Mouse (Mus musculus) neural tube, embryonic 13.5 days (tissue): ENCODE measurements at regions not wholly inside any gene's neighbourhood (a gene's known extent, or its start where the extent isn't known, plus 50 kb on each side); places are given as distances from the start of the nearest gene placed in this dataset.

Experiments used
- ATAC-seq: fragments of 200-750 bp; cut with Nextera tagmentation; 2 replicates; pipeline ENCODE4 v1.8.0; 2017; ENCODE audit warnings: low read depth, mild to moderate bottlenecking, moderate TSS enrichment, moderate library complexity
- H3K27ac ChIP-seq: fragments of 300-500 bp; sonication (generic); replicated peaks from 2 replicates; pipeline ENCODE4 v1.5.1; 2015; ENCODE audit warnings: moderate library complexity, mild to moderate bottlenecking, inconsistent platforms
- H3K27me3 ChIP-seq: fragments of 300-500 bp; sonication (generic); 2 replicates; pipeline ENCODE4 v1.6.1; 2015; ENCODE audit warnings: mild to moderate bottlenecking, inconsistent platforms
- H3K36me3 ChIP-seq: fragments of 300-500 bp; sonication (generic); 2 replicates; pipeline ENCODE4 v1.6.1; 2015; ENCODE audit warnings: mild to moderate bottlenecking, inconsistent platforms
- H3K4me1 ChIP-seq: fragments of 300-500 bp; sonication (generic); replicated peaks from 2 replicates; pipeline ENCODE4 v1.6.1; 2015; ENCODE audit warnings: inconsistent platforms
- H3K4me2 ChIP-seq: fragments of 300-500 bp; sonication (generic); 2 replicates; pipeline ENCODE4 v1.6.1; 2015; ENCODE audit warnings: inconsistent platforms, mild to moderate bottlenecking, moderate library complexity
- H3K4me3 ChIP-seq: fragments of 300-500 bp; sonication (generic); 2 replicates; pipeline ENCODE4 v1.5.1; 2015; ENCODE audit warnings: mild to moderate bottlenecking, inconsistent platforms
- H3K9ac ChIP-seq: fragments of 300-500 bp; sonication (generic); 2 replicates; pipeline ENCODE4 v1.6.1; 2015; ENCODE audit warnings: moderate library complexity, mild to moderate bottlenecking, inconsistent platforms
- H3K9me3 ChIP-seq: fragments of 300-500 bp; sonication (generic); 2 replicates; pipeline ENCODE4 v1.6.1; 2016; ENCODE audit warnings: inconsistent platforms
- WGBS: fragments of 180-500 bp; shearing (Covaris S2); methylation state at CpG from one replicate; pipeline ENCODE4 v1.1.7; 2015; 5-methylcytosine and 5-hydroxymethylcytosine counted together

DNA sequence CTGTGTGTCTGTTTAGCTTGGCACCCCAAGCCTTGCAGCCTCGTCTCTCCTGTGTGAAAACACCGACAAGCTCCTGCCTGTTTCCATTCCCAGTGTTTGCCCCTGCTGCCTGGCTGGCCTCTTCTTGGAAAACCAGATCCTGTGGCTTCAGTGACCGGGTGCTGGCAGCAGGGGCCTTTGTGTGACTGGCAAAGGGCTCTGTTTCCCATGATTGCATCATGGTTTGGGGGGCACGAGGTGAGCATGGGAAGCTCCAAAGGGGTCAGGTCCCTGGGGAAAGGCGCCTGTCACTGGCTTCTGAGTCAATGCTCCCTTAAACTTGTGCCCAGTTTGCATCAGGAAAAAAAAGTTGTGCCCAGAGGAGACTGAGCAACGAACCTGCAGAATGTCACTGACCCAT, 175.3 kb downstream of the Gadd45g start:
- Histone ChIP-seq H3K9me3 (no peaks in the 10 kb centered on the region), H3K27ac (no peak overlapping the region), H3K4me2 (no peak overlapping the region), H3K4me3 (no peak overlapping the region), H3K9ac (no peak overlapping the region), H3K36me3 (no peaks in the 10 kb centered on the region), H3K4me1 (peaks cover 55% of the 10 kb centered on the region), H3K27me3 (peaks cover 3% of the 10 kb centered on the region; the same call in 1 of the 2 replicates)
- no peak for ATAC-seq
- WGBS = 71% methylated on average over 6 of the region's 6 CpGs

DNA sequence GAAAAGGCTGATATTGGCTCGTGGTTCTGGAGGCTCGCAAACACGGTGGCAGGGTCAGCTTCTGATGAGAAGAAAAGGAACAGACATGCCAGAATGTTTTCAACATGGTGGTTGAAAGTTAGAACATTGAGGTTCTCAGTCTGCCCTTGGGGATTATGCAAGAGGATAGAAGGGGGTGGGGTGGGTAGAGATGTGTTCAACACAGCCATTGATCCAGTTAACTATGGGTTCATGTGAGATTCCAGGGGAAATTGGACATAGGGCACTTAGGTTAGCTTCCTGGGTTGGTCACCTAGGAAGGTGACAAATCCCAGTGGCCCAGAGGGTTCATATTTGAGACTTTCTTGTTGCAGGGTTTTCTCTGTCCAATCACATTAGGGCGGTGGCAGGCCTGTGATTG, 176.1 kb downstream of the Gadd45g start:
- no peaks in the 10 kb centered on the region for H3K9me3 ChIP-seq
- no peak overlapping the region for H3K4me2 ChIP-seq
- no peak for ATAC-seq
- 79% methylated on average over 4 of the region's 4 CpGs for WGBS
- no peaks in the 10 kb centered on the region for H3K27me3 ChIP-seq
- no peak overlapping the region for H3K27ac ChIP-seq
- peaks cover 54% of the 10 kb centered on the region for H3K4me1 ChIP-seq
- no peak overlapping the region for H3K4me3 ChIP-seq
- no peak overlapping the region for H3K9ac ChIP-seq
- H3K36me3 ChIP-seq = no peaks in the 10 kb centered on the region

DNA sequence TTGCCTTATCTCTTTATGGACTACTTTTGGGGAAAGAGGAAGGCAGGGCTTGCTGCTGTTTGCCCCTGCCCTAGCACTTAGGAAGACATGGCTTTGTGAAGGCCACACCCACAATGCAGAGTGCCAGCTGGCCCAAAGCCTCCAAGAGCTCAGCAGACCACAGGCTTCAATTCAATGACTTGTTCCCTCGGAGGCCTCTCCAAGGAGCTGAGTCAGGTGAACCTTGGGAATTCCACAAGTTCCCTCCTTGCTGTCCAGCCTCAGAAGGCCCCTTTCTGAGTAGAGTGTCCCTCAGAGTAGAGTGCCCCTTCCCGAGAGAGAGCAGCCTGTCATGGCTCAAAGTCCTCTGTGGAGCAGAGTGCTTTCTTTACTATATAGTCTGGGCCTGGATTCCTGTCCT, 177.9 kb downstream of the Gadd45g start:
- Histone ChIP-seq H3K4me2 (no peak overlapping the region), H3K9me3 (no peaks in the 10 kb centered on the region), H3K4me1 (peaks cover 48% of the 10 kb centered on the region), H3K27me3 (no peaks in the 10 kb centered on the region), H3K9ac (no peak overlapping the region), H3K36me3 (no peaks in the 10 kb centered on the region), H3K27ac (peak overlapping the region; percentile 79), H3K4me3 (no peak overlapping the region)
- WGBS = 36% methylated on average over 2 of the region's 2 CpGs
- ATAC-seq = no peak; the same call in 1 of the 2 replicates

DNA sequence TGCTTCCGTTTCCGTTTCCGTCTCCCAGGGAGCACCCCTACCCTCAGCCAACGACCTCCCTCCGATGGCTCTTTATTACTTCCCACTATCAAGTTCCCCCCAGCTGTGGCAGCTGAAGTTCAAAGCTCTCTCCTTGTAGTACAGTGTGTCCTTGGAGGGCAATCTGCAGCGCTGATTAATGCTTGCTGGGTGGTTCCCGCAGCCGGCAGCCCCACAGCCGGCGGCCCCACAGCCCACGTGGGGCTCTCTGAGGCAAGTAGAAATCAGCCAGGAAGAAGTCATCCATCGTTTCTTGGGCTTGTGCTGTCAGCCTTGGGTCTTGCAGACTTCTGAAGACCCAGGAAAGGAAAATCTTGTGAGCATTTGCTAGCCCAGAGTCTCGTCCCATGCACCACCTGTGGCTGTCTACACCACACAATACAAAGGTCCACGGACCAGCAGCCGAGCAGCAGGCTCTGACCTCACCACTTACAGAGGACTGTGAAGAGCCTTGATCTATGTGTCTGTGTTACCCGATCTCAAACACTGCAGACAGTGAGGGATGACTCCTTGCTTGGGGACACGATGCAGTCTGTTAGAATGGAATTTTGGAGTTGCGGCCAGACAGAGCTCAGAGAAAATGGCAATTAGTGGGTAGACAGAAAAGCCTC, 178.5 kb downstream of the Gadd45g start:
- 13% methylated on average over 18 of the region's 18 CpGs for WGBS
- no peaks in the 10 kb centered on the region for H3K36me3 ChIP-seq
- no peak overlapping the region for H3K9ac ChIP-seq
- no peaks in the 10 kb centered on the region for H3K27me3 ChIP-seq
- H3K9me3 ChIP-seq = no peaks in the 10 kb centered on the region
- H3K4me2 ChIP-seq = peak overlapping the region; percentile 30
- peak; percentile 62; the same call in 1 of the 2 replicates for ATAC-seq
- H3K4me3 ChIP-seq = no peak overlapping the region
- peak overlapping the region; percentile 79 for H3K27ac ChIP-seq
- peaks cover 48% of the 10 kb centered on the region for H3K4me1 ChIP-seq

DNA sequence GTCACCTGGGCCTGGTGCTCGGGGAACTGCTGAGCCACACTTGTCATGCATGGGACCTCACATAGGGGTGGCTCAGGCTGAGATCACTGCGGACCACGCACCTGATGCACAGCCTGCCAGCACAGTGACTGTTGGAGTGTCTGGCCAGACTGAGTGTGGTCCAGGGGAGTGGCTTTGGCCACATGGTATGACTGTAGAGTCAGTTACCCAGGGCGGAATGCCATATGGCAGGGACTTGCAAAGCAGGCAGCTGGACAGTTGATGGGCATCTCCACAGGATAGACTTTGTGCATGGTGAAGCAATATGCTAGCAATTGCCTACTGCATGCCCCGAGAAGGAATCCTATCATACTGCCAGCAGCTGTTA, 179.0 kb downstream of the Gadd45g start:
- H3K36me3 ChIP-seq = no peaks in the 10 kb centered on the region
- H3K27ac ChIP-seq = peak overlapping the region; percentile 79; the same call in 1 of the 2 replicates
- no peak overlapping the region for H3K4me2 ChIP-seq
- peaks cover 48% of the 10 kb centered on the region for H3K4me1 ChIP-seq
- 53% methylated on average over 5 of the region's 5 CpGs for WGBS
- H3K9me3 ChIP-seq = no peaks in the 10 kb centered on the region
- no peaks in the 10 kb centered on the region for H3K27me3 ChIP-seq
- H3K9ac ChIP-seq = no peak overlapping the region
- ATAC-seq = peak; percentile 13; the same call in 1 of the 2 replicates
- H3K4me3 ChIP-seq = no peak overlapping the region

DNA sequence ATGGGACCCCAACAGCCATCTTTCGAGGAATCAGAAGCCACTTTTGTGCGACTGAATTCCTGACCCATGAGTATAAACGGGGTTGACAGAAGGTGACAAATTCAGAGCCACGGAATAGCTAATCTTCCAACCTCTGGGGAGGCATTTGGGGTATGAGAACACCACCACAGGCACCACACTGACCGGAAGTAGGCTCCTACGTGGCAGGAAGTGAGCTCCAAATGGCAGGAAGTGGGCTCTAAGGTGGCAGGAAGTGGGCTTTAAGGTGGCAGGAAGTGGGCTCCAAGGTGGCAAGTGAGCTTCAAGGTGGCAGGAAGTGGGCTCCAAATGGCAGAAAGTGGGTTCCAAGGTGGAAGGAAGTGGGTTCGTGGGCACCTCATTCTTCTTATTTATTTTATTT, 179.8 kb downstream of the Gadd45g start:
- WGBS = 87% methylated on average over 7 of the region's 7 CpGs
- no peak for ATAC-seq
- Histone ChIP-seq H3K4me2 (no peak overlapping the region), H3K27me3 (no peaks in the 10 kb centered on the region), H3K4me1 (peaks cover 40% of the 10 kb centered on the region), H3K9ac (no peak overlapping the region), H3K27ac (no peak overlapping the region), H3K4me3 (no peak overlapping the region), H3K9me3 (0 out of 2 replicates have a peak, but pooled peaks cover 2% of the 10 kb centered on the region), H3K36me3 (no peaks in the 10 kb centered on the region)

DNA sequence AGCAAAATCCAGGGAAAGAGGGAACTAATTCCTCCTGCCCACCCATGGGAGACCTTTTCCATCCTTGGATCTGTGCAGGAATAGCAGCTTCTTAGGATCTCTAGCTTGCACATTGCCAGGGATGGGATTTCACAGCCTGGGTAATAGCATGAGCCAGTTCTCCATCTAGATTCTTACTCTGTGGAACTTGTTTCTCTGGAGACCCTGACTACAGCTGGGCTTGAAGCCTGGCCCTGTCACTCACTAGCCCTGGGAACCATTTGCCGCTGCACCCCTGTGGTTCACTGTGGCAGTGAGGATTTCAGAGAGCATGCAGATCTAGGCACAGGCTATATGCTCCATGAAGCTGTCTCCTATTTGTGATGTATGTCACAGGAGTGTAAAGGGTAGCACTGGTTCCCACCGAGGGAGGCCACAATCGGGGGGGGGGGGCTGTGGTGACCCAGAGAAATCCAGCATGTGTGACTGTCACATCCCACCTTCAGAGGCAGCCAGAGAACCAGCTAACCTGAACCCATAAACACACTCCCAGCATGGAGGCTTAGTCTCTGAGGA, 183.5 kb downstream of the Gadd45g start:
- ATAC-seq = no peak
- no peaks in the 10 kb centered on the region for H3K36me3 ChIP-seq
- H3K4me1 ChIP-seq = peaks cover 20% of the 10 kb centered on the region
- no peaks in the 10 kb centered on the region for H3K27me3 ChIP-seq
- H3K9me3 ChIP-seq = 0 out of 2 replicates have a peak, but pooled peaks cover 3% of the 10 kb centered on the region
- 43% methylated on average over 3 of the region's 3 CpGs for WGBS
- H3K27ac ChIP-seq = no peak overlapping the region
- H3K4me2 ChIP-seq = no peak overlapping the region
- no peak overlapping the region for H3K4me3 ChIP-seq
- no peak overlapping the region for H3K9ac ChIP-seq

DNA sequence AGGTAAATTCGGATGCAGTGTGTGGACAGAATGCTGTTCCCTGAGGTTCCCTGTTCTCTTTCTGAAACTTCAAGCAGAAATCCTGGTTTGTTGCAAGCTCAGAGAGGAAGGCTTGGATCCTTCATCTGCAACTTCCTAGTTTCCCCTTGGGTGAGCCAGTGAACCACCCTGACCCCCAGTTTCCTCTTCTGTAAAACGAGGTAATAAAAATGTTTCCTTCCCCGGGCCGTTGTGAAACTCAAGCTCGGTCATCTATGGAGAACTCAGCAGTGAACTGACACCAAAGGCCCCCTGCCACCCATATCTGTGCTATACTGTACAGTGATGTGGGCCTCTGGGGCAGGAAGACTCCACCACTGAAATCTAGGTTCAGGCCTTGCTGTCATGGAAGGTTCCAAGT, 185.0 kb downstream of the Gadd45g start:
- H3K9ac ChIP-seq = no peak overlapping the region
- ATAC-seq = no peak
- H3K9me3 ChIP-seq = 0 out of 2 replicates have a peak, but pooled peaks cover 3% of the 10 kb centered on the region
- peaks cover 8% of the 10 kb centered on the region for H3K4me1 ChIP-seq
- no peaks in the 10 kb centered on the region for H3K27me3 ChIP-seq
- no peaks in the 10 kb centered on the region for H3K36me3 ChIP-seq
- no peak overlapping the region for H3K27ac ChIP-seq
- no peak overlapping the region for H3K4me2 ChIP-seq
- H3K4me3 ChIP-seq = no peak overlapping the region
- WGBS = 59% methylated on average over 5 of the region's 5 CpGs

DNA sequence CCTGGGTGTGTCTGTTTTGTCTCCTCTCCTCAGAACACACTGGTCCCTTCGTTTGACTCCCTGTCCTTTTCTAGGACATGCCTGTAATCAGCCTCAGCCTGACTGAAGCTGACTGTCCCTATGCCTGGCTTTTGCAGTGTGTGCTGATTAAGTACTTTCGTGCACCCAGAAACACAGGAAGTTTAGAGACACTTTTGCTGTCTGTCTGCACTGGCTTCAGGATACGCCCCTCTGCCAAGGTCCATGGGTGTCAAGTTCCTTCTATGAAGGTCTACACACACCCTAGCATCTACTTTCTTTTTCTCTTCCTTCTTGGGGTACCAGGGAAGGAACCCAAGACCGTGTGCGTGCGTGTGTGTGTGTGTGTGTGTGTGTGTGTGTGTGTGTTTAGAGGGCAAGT, 189.3 kb downstream of the Gadd45g start:
- Histone ChIP-seq H3K27ac (no peak overlapping the region), H3K9me3 (0 out of 2 replicates have a peak, but pooled peaks cover 3% of the 10 kb centered on the region), H3K9ac (no peak overlapping the region), H3K36me3 (no peaks in the 10 kb centered on the region), H3K4me2 (no peak overlapping the region), H3K4me3 (no peak overlapping the region), H3K4me1 (peaks cover 14% of the 10 kb centered on the region), H3K27me3 (no peaks in the 10 kb centered on the region)
- ATAC-seq = no peak
- WGBS = 80% methylated on average over 6 of the region's 6 CpGs

DNA sequence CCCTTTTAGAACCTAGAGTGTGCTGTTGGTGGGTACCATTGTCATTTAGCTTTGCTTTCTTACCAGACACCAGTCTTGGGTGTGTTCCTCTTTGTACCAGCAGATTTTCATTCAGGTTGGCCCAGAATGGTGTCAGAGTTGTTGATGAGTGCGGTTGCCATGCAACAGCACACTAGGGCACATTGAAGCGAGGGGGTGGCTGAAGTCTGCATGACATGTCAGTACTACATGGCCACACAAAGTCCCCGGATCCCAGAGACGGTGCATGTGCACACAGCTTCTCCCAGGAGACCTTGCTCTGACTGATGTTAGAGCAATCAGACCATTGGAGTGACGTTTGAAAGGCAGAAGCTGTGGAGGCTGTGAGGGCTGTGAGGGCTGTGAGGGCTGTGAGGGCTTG, 189.9 kb downstream of the Gadd45g start:
- H3K9ac ChIP-seq = no peak overlapping the region
- no peaks in the 10 kb centered on the region for H3K27me3 ChIP-seq
- no peak overlapping the region for H3K4me2 ChIP-seq
- no peaks in the 10 kb centered on the region for H3K9me3 ChIP-seq
- H3K4me1 ChIP-seq = peaks cover 17% of the 10 kb centered on the region
- WGBS = 54% methylated on average over 5 of the region's 5 CpGs
- H3K4me3 ChIP-seq = no peak overlapping the region
- H3K36me3 ChIP-seq = no peaks in the 10 kb centered on the region
- H3K27ac ChIP-seq = no peak overlapping the region
- no peak for ATAC-seq

DNA sequence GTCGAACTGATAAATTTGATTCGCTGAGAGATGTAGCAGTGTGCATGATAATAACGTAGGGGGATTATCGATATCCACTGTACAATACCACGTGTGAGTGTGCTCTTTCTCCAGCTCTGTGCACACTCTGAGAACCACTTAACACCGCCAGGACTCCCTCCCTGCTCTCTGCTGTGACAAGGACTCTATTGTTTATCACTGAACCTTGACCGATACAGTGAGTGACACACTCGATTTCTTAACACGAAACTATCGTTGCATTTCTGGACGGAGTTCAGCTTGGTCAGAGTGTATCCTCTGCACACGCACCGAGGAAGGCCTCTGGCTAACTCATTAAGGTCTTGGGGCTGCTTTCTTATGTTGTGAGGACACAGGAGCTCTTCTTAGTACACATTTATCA, 190.7 kb downstream of the Gadd45g start:
- Histone ChIP-seq H3K27ac (no peak overlapping the region), H3K36me3 (no peaks in the 10 kb centered on the region), H3K4me2 (no peak overlapping the region), H3K4me3 (no peak overlapping the region), H3K27me3 (no peaks in the 10 kb centered on the region), H3K9ac (no peak overlapping the region), H3K9me3 (no peaks in the 10 kb centered on the region), H3K4me1 (peaks cover 26% of the 10 kb centered on the region)
- WGBS = 61% methylated on average over 13 of the region's 13 CpGs
- ATAC-seq = no peak

DNA sequence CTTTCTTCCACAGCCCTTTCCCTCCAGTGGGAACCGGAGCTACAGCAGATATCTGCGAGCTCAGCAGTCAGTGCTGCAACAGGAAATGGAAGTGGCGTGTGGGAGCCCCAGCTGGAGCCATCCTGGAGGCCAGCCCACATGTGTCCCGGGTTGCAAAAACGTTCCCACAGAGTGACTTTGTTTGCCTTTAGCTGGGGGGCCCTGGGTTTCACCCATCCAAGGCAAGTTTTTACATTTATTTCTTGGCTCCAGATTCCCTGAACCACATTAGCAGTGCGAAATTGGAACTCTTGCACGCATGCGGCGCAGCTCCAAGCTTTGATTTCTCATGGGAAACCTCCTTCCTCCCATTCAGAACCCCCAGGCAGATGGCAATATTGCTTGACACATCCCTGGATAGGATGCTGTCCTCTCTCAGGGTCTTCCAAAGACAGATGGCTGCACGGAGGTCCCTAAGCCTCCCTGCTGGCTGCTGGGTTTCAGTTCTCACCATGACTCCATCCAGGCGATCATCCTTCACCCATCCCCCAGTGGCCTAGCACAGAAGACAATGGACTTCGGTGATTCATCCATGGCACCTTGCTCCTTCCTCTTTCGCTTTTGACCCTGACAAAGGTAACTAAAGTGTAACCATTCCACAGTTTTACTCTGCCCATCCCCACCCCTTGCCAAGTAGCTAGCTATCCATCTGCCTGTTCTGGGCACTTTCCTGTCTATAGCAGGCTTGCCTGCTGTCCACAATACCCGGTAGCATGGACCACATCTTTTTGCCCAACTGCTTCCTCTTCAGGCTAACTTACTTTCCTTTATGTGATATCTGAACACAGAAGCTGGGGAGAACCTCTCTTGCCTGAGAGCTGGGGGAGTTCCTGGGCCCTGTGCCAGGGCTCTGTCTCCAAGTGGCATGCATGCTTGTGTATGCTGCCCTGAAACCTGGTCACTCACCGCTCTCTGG, 195.3 kb downstream of the Gadd45g start:
- Histone ChIP-seq H3K27ac (peak overlapping the region; percentile 70), H3K36me3 (no peaks in the 10 kb centered on the region), H3K4me2 (peak overlapping the region; percentile 9), H3K9me3 (no peaks in the 10 kb centered on the region), H3K9ac (no peak overlapping the region), H3K4me3 (no peak overlapping the region), H3K4me1 (peaks cover 35% of the 10 kb centered on the region), H3K27me3 (no peaks in the 10 kb centered on the region)
- peak; percentile 76 for ATAC-seq
- 42% methylated on average over 15 of the region's 15 CpGs for WGBS
